Mouse (Mus musculus): ENCODE measurements around the gene Slc16a13. TPM values are rescaled to one million over a fixed set of nuclear protein-coding genes. Genes with fewer than 3 reads are reported as not detected.
A peak's percentile ranks its signal among the peaks of the same experiment; 100 is the strongest.

The Slc16a13 gene
- polyA plus RNA-seq, 1 experiment from 2014 or later = 14.4 TPM

- WGBS = under 1% methylated on average over 31 of the region's 35 CpGs
- ATAC-seq (ENCODE audit: low FRiP score) = peak; percentile 62
- peaks cover 34% of the 10 kb centered on the region for H3K4me1 ChIP-seq
Observed at GRCm38 (mm10) chr11:70239541-70240279, 18.8 kb upstream of the Slc16a13 start, which contains the start of the genes Gm21988 and Rnasek. Gm21988 (minus strand) TSS chr11:70239830. Rnasek (minus strand) TSS chr11:70239842.

DNA sequence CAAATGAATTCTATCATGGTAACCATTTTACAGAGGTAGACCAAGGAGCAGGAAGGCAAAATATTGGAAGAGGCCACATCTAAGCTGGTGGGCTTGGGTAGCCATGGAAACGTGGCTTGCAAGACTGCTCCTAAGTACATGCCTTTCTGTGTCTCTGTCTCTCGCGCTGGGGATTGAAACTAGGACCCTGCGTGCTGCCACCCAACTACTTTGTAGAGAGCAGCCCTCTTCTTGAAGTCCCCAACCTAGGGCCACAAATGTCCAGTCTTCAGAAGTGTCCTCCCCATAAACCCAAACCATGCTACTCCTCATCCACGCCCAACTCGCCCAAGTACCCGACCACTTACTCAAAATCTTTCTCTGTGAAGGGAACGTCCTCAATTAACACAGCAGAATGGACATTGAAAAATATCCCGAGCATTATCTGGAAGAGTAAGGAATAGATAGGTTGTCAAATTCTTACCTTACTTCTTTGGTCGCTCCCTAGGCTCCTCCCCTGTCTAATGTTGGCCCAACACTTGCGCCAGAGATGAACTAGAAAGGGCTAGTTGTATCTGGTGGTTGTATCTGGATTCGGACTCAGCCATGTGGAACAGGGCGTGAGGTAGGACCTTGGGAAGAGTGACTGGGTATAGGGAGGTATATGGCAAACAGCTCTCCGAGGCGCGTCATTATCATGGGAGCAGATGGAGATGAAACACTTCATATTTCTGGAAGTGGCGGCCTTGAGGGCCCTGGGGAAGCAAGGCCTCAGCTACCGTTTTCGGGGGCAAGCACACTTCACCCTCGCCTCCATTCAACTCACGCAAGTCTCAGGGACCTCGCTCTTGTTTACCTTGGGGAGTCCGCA is 18.0 kb upstream of the Slc16a13 start:
- WGBS = 14% methylated on average over 23 of the region's 23 CpGs

More at GRCm38 (mm10) chr11:70239541-70240279, 18.8 kb upstream of the Slc16a13 start, which contains the start of the genes Gm21988 and Rnasek:
- Histone ChIP-seq H3K36me3 (replicated peaks) (peaks cover 13% of the 10 kb centered on the region), H3K27ac (peak within 1 kb of the TSS; percentile 82), H3K4me2 (peak within 1 kb of the TSS; percentile 98), H3K9me3 (no peaks in the 10 kb centered on the region), H3K27me3 (peaks cover 7% of the 10 kb centered on the region), H3K4me3 (replicated peaks) (peak within 1 kb of the TSS; percentile 89), H3K9ac (peak within 1 kb of the TSS; percentile 85)

DNA sequence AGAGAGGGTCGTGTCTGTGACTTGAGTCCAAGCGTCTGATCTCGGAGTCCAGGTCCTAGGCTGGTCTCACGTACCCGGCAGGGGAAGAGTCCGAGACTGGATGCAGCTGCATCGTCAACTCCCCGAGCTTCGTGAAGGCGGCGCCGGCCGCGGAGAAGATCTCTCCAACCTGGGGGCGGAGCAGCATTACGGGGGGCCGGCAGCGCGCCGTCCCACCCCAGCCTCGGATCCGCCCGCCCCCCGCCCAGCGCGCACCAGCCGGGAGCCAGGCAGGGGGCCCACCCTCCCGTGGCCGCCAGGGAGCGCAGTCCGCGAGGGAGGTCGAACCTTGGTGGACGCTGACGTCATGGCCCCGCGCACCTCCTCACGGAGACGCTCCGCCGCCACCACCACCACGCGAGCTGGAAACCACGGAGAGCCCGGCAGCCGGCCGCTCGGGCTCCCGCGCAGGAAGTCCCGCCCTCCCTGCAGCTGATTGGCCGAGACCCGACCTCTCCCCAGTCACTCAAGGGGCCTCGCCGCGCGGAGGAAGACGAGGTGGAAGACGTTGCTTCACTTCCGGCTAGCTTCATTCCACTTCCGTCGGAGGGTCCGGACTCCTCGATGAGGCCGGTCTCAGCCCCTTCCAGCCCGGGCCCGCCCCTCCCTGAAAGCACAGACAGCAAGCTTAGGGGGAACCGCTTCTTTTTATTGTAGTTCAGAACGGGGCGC is 16.7 kb upstream of the Slc16a13 start, which contains the start of gene 0610010K14Rik:
Gene 0610010K14Rik (minus strand): TSS at position 458 of the 711 bp plus-strand sequence.
- Histone ChIP-seq H3K4me2 (peak within 1 kb of the TSS; percentile 98), H3K4me1 (peaks cover 41% of the 10 kb centered on the region), H3K9me3 (no peaks in the 10 kb centered on the region), H3K27ac (peak within 1 kb of the TSS; percentile 94), H3K9ac (peak within 1 kb of the TSS; percentile 85), H3K36me3 (replicated peaks) (peaks cover 20% of the 10 kb centered on the region), H3K4me3 (replicated peaks) (peak within 1 kb of the TSS; percentile 89), H3K27me3 (no peaks in the 10 kb centered on the region)
- ATAC-seq (ENCODE audit: low FRiP score) = peak; percentile 93
- under 1% methylated on average over 67 of the region's 70 CpGs for WGBS

More for the DNA sequence above, 18.0 kb upstream of the Slc16a13 start:
- Histone ChIP-seq H3K4me1 (peaks cover 34% of the 10 kb centered on the region), H3K4me3 (replicated peaks) (peak overlapping the region; percentile 89), H3K36me3 (replicated peaks) (peaks cover 20% of the 10 kb centered on the region), H3K9me3 (no peaks in the 10 kb centered on the region), H3K4me2 (peak overlapping the region; percentile 98), H3K9ac (peak overlapping the region; percentile 85), H3K27me3 (0 out of 2 replicates have a peak, but pooled peaks cover under 1% of the 10 kb centered on the region), H3K27ac (peak overlapping the region; percentile 94)
- no peak for ATAC-seq (ENCODE audit: low FRiP score)

DNA sequence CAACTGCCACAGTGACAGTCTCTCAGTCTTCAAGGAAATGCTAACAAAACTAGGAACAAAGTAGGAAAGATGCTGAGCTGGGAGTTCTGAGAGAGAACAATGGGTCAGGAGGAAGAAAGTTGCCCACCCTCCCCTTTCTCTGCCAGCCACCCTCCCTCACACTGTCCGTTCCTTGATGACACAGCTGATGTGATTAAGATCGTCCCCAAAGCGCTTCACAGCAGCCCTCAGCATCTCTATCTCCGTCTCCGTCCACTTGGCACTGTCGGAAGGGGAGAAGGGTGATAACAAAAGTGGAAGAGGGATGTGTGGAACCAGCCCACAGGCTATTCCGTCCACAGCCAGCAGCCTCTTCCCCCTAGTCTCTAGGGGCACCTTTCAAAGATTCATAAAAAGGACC is 15.9 kb upstream of the Slc16a13 start:
- no peak for ATAC-seq (ENCODE audit: low FRiP score)
- Histone ChIP-seq H3K4me1 (peaks cover 46% of the 10 kb centered on the region), H3K9ac (peak overlapping the region; percentile 85), H3K4me3 (replicated peaks) (peak overlapping the region; percentile 89), H3K4me2 (peak overlapping the region; percentile 98), H3K36me3 (replicated peaks) (peaks cover 20% of the 10 kb centered on the region), H3K27me3 (peaks cover 5% of the 10 kb centered on the region; the same call in 1 of the 2 replicates), H3K27ac (peak overlapping the region; percentile 94; the same call in 1 of the 2 replicates), H3K9me3 (no peaks in the 10 kb centered on the region)
- WGBS = 40% methylated on average over 7 of the region's 7 CpGs

- H3K4me1 ChIP-seq = peaks cover 43% of the 10 kb centered on the region
- ATAC-seq (ENCODE audit: low FRiP score) = no peak
- no peaks in the 10 kb centered on the region for H3K9me3 ChIP-seq
- no peak overlapping the region for H3K27ac ChIP-seq
- H3K4me2 ChIP-seq = no peak overlapping the region
- peaks cover 20% of the 10 kb centered on the region for H3K36me3 ChIP-seq (replicated peaks)
- WGBS = 93% methylated on average over 12 of the region's 12 CpGs
- no peak overlapping the region for H3K4me3 ChIP-seq (replicated peaks)
- no peak overlapping the region for H3K9ac ChIP-seq
- peaks cover 12% of the 10 kb centered on the region for H3K27me3 ChIP-seq
Observed at GRCm38 (mm10) chr11:70235254-70235900, 14.5 kb upstream of the Slc16a13 start.

GRCm38 (mm10) chr11:70234497-70234896 is 13.6 kb upstream of the Slc16a13 start:
- no peak overlapping the region for H3K4me2 ChIP-seq
- no peak for ATAC-seq (ENCODE audit: low FRiP score)
- H3K36me3 ChIP-seq (replicated peaks) = peaks cover 20% of the 10 kb centered on the region
- no peaks in the 10 kb centered on the region for H3K9me3 ChIP-seq
- no peak overlapping the region for H3K9ac ChIP-seq
- WGBS = 85% methylated on average over 8 of the region's 8 CpGs
- no peak overlapping the region for H3K4me3 ChIP-seq (replicated peaks)
- H3K4me1 ChIP-seq = peaks cover 48% of the 10 kb centered on the region
- peaks cover 21% of the 10 kb centered on the region for H3K27me3 ChIP-seq
- H3K27ac ChIP-seq = no peak overlapping the region

- 66% methylated on average over 5 of the region's 5 CpGs for WGBS
Observed at GRCm38 (mm10) chr11:70234037-70234436, 13.2 kb upstream of the Slc16a13 start.

GRCm38 (mm10) chr11:70233016-70233415 is 12.2 kb upstream of the Slc16a13 start:
- peaks cover 36% of the 10 kb centered on the region for H3K27me3 ChIP-seq
- H3K4me1 ChIP-seq = peaks cover 47% of the 10 kb centered on the region
- H3K4me2 ChIP-seq = peak overlapping the region; percentile 55
- no peak overlapping the region for H3K27ac ChIP-seq
- no peak for ATAC-seq (ENCODE audit: low FRiP score)
- peaks cover 20% of the 10 kb centered on the region for H3K36me3 ChIP-seq (replicated peaks)
- H3K4me3 ChIP-seq (replicated peaks) = no peak overlapping the region
- 40% methylated on average over 8 of the region's 8 CpGs for WGBS
- no peaks in the 10 kb centered on the region for H3K9me3 ChIP-seq
- H3K9ac ChIP-seq = peak overlapping the region; percentile 59

More at GRCm38 (mm10) chr11:70234037-70234436, 13.2 kb upstream of the Slc16a13 start:
- H3K9me3 ChIP-seq = no peaks in the 10 kb centered on the region
- H3K27me3 ChIP-seq = peaks cover 26% of the 10 kb centered on the region
- no peak overlapping the region for H3K4me3 ChIP-seq (replicated peaks)
- H3K27ac ChIP-seq = no peak overlapping the region
- H3K36me3 ChIP-seq (replicated peaks) = peaks cover 20% of the 10 kb centered on the region
- no peak overlapping the region for H3K9ac ChIP-seq
- no peak for ATAC-seq (ENCODE audit: low FRiP score)
- no peak overlapping the region for H3K4me2 ChIP-seq
- peaks cover 50% of the 10 kb centered on the region for H3K4me1 ChIP-seq

GRCm38 (mm10) chr11:70232546-70232945 is 11.7 kb upstream of the Slc16a13 start:
- H3K27me3 ChIP-seq = peaks cover 41% of the 10 kb centered on the region
- no peak overlapping the region for H3K27ac ChIP-seq
- no peaks in the 10 kb centered on the region for H3K9me3 ChIP-seq
- H3K36me3 ChIP-seq (replicated peaks) = peaks cover 20% of the 10 kb centered on the region
- ATAC-seq (ENCODE audit: low FRiP score) = no peak
- H3K9ac ChIP-seq = peak overlapping the region; percentile 59
- H3K4me1 ChIP-seq = peaks cover 47% of the 10 kb centered on the region
- H3K4me2 ChIP-seq = peak overlapping the region; percentile 55
- WGBS = 10% methylated on average over 7 of the region's 10 CpGs
- peak overlapping the region; percentile 32 for H3K4me3 ChIP-seq (replicated peaks)

DNA sequence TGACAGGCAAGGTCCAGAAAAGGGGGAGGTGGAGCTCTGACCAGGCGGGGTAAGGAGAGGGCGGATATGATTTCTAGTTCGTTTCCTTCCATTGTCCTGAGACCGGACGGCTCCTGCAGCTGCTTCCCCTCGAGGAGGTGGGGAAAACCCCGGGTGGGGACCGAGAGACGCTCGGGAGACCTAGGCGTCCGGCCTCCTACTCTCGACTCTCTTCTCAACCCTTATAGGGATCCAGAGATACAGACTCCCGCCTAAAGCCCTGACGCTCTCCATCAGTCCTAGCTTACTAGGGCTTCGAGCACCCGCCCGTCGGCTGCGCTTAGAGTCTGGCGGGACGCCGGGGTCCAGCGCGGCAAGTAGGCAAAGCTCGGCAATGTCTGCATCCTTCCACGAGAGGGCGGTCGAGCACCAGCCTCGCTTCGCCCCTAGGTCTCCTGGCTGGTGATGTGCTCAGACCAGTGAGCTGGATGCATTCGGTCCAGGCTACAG is 9.4 kb upstream of the Slc16a13 start:
- Histone ChIP-seq H3K9ac (no peak overlapping the region), H3K27ac (no peak overlapping the region), H3K4me1 (peaks cover 49% of the 10 kb centered on the region), H3K4me2 (peak overlapping the region; percentile 47), H3K4me3 (replicated peaks) (peak overlapping the region; percentile 29), H3K9me3 (no peaks in the 10 kb centered on the region), H3K36me3 (replicated peaks) (peaks cover 13% of the 10 kb centered on the region), H3K27me3 (peaks cover 63% of the 10 kb centered on the region)
- WGBS = 1% methylated on average over 32 of the region's 32 CpGs
- ATAC-seq (ENCODE audit: low FRiP score) = peak; percentile 54
